Mouse (Mus musculus): ENCODE measurements at regions not wholly inside any gene's neighbourhood (a gene's known extent, or its start where the extent isn't known, plus 50 kb on each side); places are given as distances from the start of the nearest gene placed in this dataset.
A peak's percentile ranks its signal among the peaks of the same experiment; 100 is the strongest.

- no peak for DNase-seq (ENCODE audit: low spot score)
Observed at GRCm38 (mm10) chr6:94968683-94969082, 148.4 kb upstream of the Kbtbd8 start.

GRCm38 (mm10) chr6:94966962-94967361 is 150.1 kb upstream of the Kbtbd8 start:
- H3K9ac ChIP-seq (ENCODE audit: low read depth, low read length), result no peak overlapping the region
- H3K27ac ChIP-seq (ENCODE audit: low read depth, low read length), result no peak overlapping the region
- no peak overlapping the region for H3K4me3 ChIP-seq (ENCODE audit: low read depth, low read length)
- no peak for ATAC-seq (ENCODE audit: low FRiP score)
- H3K4me2 ChIP-seq (replicated peaks; ENCODE audit: low read depth, low read length), result no peak overlapping the region
- no peaks in the 10 kb centered on the region for H3K4me1 ChIP-seq (replicated peaks; ENCODE audit: control insufficient read depth, insufficient read depth, low read length)
- H3K27me3 ChIP-seq (ENCODE audit: control insufficient read depth, insufficient read depth, low read length), result no peaks in the 10 kb centered on the region
- peak; percentile 68 for DNase-seq (ENCODE audit: low spot score)
- no peaks in the 10 kb centered on the region for H3K36me3 ChIP-seq (ENCODE audit: control insufficient read depth, insufficient read depth, low read length)
- WGBS, result 15% methylated on average over 3 of the region's 3 CpGs
- H3K9me3 ChIP-seq (ENCODE audit: control insufficient read depth, low read length), result no peaks in the 10 kb centered on the region

More at GRCm38 (mm10) chr6:94968683-94969082, 148.4 kb upstream of the Kbtbd8 start:
- no peak for ATAC-seq (ENCODE audit: low FRiP score)
- no peak overlapping the region for H3K4me2 ChIP-seq (replicated peaks; ENCODE audit: low read depth, low read length)
- no peak overlapping the region for H3K4me3 ChIP-seq (ENCODE audit: low read depth, low read length)
- H3K27ac ChIP-seq (ENCODE audit: low read depth, low read length), result no peak overlapping the region
- no peaks in the 10 kb centered on the region for H3K4me1 ChIP-seq (replicated peaks; ENCODE audit: control insufficient read depth, insufficient read depth, low read length)
- H3K36me3 ChIP-seq (ENCODE audit: control insufficient read depth, insufficient read depth, low read length), result no peaks in the 10 kb centered on the region
- WGBS, result 72% methylated on average over 5 of the region's 5 CpGs
- no peaks in the 10 kb centered on the region for H3K27me3 ChIP-seq (ENCODE audit: control insufficient read depth, insufficient read depth, low read length)
- H3K9me3 ChIP-seq (ENCODE audit: control insufficient read depth, low read length), result no peaks in the 10 kb centered on the region
- H3K9ac ChIP-seq (ENCODE audit: low read depth, low read length), result no peak overlapping the region

GRCm38 (mm10) chr6:94963204-94963603 is 153.8 kb upstream of the Kbtbd8 start:
- Histone ChIP-seq H3K9ac (ENCODE audit: low read depth, low read length) (no peak overlapping the region), H3K4me2 (replicated peaks; ENCODE audit: low read depth, low read length) (no peak overlapping the region), H3K27ac (ENCODE audit: low read depth, low read length) (no peak overlapping the region), H3K4me1 (replicated peaks; ENCODE audit: control insufficient read depth, insufficient read depth, low read length) (no peaks in the 10 kb centered on the region), H3K36me3 (ENCODE audit: control insufficient read depth, insufficient read depth, low read length) (no peaks in the 10 kb centered on the region), H3K4me3 (ENCODE audit: low read depth, low read length) (no peak overlapping the region), H3K27me3 (ENCODE audit: control insufficient read depth, insufficient read depth, low read length) (no peaks in the 10 kb centered on the region), H3K9me3 (ENCODE audit: control insufficient read depth, low read length) (no peaks in the 10 kb centered on the region)
- DNase-seq (ENCODE audit: low spot score) (no peak), ATAC-seq (ENCODE audit: low FRiP score) (no peak)
- WGBS, result 90% methylated on average over 4 of the region's 4 CpGs

GRCm38 (mm10) chr6:94962411-94963087 is 154.5 kb upstream of the Kbtbd8 start:
- WGBS, result 61% methylated on average over 7 of the region's 7 CpGs
- no peaks in the 10 kb centered on the region for H3K36me3 ChIP-seq (ENCODE audit: control insufficient read depth, insufficient read depth, low read length)

GRCm38 (mm10) chr6:94961821-94962220 is 155.2 kb upstream of the Kbtbd8 start:
- Histone ChIP-seq H3K36me3 (ENCODE audit: control insufficient read depth, insufficient read depth, low read length) (no peaks in the 10 kb centered on the region), H3K9me3 (ENCODE audit: control insufficient read depth, low read length) (no peaks in the 10 kb centered on the region), H3K9ac (ENCODE audit: low read depth, low read length) (no peak overlapping the region), H3K4me2 (replicated peaks; ENCODE audit: low read depth, low read length) (no peak overlapping the region), H3K4me1 (replicated peaks; ENCODE audit: control insufficient read depth, insufficient read depth, low read length) (no peaks in the 10 kb centered on the region), H3K27ac (ENCODE audit: low read depth, low read length) (no peak overlapping the region), H3K27me3 (ENCODE audit: control insufficient read depth, insufficient read depth, low read length) (no peaks in the 10 kb centered on the region), H3K4me3 (ENCODE audit: low read depth, low read length) (no peak overlapping the region)
- 94% methylated on average over 1 of the region's 1 CpGs for WGBS
- no peak for DNase-seq (ENCODE audit: low spot score)
- no peak for ATAC-seq (ENCODE audit: low FRiP score)

More at GRCm38 (mm10) chr6:94962411-94963087, 154.5 kb upstream of the Kbtbd8 start:
- no peaks in the 10 kb centered on the region for H3K27me3 ChIP-seq (ENCODE audit: control insufficient read depth, insufficient read depth, low read length)
- H3K27ac ChIP-seq (ENCODE audit: low read depth, low read length), result no peak overlapping the region
- ATAC-seq (ENCODE audit: low FRiP score) (no peak), DNase-seq (ENCODE audit: low spot score) (no peak)
- no peak overlapping the region for H3K9ac ChIP-seq (ENCODE audit: low read depth, low read length)
- H3K4me2 ChIP-seq (replicated peaks; ENCODE audit: low read depth, low read length), result no peak overlapping the region
- no peaks in the 10 kb centered on the region for H3K4me1 ChIP-seq (replicated peaks; ENCODE audit: control insufficient read depth, insufficient read depth, low read length)
- H3K9me3 ChIP-seq (ENCODE audit: control insufficient read depth, low read length), result no peaks in the 10 kb centered on the region
- no peak overlapping the region for H3K4me3 ChIP-seq (ENCODE audit: low read depth, low read length)

- H3K27me3 ChIP-seq (ENCODE audit: control insufficient read depth, insufficient read depth, low read length), result no peaks in the 10 kb centered on the region
- H3K9me3 ChIP-seq (ENCODE audit: control insufficient read depth, low read length), result no peaks in the 10 kb centered on the region
- no peak overlapping the region for H3K9ac ChIP-seq (ENCODE audit: low read depth, low read length)
- H3K36me3 ChIP-seq (ENCODE audit: control insufficient read depth, insufficient read depth, low read length), result no peaks in the 10 kb centered on the region
- DNase-seq (ENCODE audit: low spot score) (no peak), ATAC-seq (ENCODE audit: low FRiP score) (no peak)
- H3K4me2 ChIP-seq (replicated peaks; ENCODE audit: low read depth, low read length), result no peak overlapping the region
- 76% methylated on average over 6 of the region's 6 CpGs for WGBS
- no peaks in the 10 kb centered on the region for H3K4me1 ChIP-seq (replicated peaks; ENCODE audit: control insufficient read depth, insufficient read depth, low read length)
- H3K27ac ChIP-seq (ENCODE audit: low read depth, low read length), result no peak overlapping the region
- H3K4me3 ChIP-seq (ENCODE audit: low read depth, low read length), result no peak overlapping the region
Observed at GRCm38 (mm10) chr6:94957990-94958389, 159.1 kb upstream of the Kbtbd8 start.

GRCm38 (mm10) chr6:94957172-94957668 is 159.8 kb upstream of the Kbtbd8 start:
- ATAC-seq (ENCODE audit: low FRiP score) (no peak), DNase-seq (ENCODE audit: low spot score) (no peak)

GRCm38 (mm10) chr6:94954580-94954979 is 162.5 kb upstream of the Kbtbd8 start:
- Histone ChIP-seq H3K9ac (ENCODE audit: low read depth, low read length) (no peak overlapping the region), H3K27ac (ENCODE audit: low read depth, low read length) (no peak overlapping the region), H3K4me2 (replicated peaks; ENCODE audit: low read depth, low read length) (no peak overlapping the region), H3K27me3 (ENCODE audit: control insufficient read depth, insufficient read depth, low read length) (no peaks in the 10 kb centered on the region), H3K9me3 (ENCODE audit: control insufficient read depth, low read length) (no peaks in the 10 kb centered on the region), H3K36me3 (ENCODE audit: control insufficient read depth, insufficient read depth, low read length) (no peaks in the 10 kb centered on the region), H3K4me1 (replicated peaks; ENCODE audit: control insufficient read depth, insufficient read depth, low read length) (no peaks in the 10 kb centered on the region), H3K4me3 (ENCODE audit: low read depth, low read length) (no peak overlapping the region)
- DNase-seq (ENCODE audit: low spot score), result no peak
- ATAC-seq (ENCODE audit: low FRiP score), result no peak
- WGBS, result 90% methylated on average over 2 of the region's 2 CpGs

More at GRCm38 (mm10) chr6:94957172-94957668, 159.8 kb upstream of the Kbtbd8 start:
- no peaks in the 10 kb centered on the region for H3K27me3 ChIP-seq (ENCODE audit: control insufficient read depth, insufficient read depth, low read length)
- no peak overlapping the region for H3K4me2 ChIP-seq (replicated peaks; ENCODE audit: low read depth, low read length)
- H3K4me3 ChIP-seq (ENCODE audit: low read depth, low read length), result no peak overlapping the region
- no peak overlapping the region for H3K9ac ChIP-seq (ENCODE audit: low read depth, low read length)
- no peaks in the 10 kb centered on the region for H3K9me3 ChIP-seq (ENCODE audit: control insufficient read depth, low read length)
- H3K4me1 ChIP-seq (replicated peaks; ENCODE audit: control insufficient read depth, insufficient read depth, low read length), result no peaks in the 10 kb centered on the region
- 90% methylated on average over 6 of the region's 6 CpGs for WGBS
- H3K27ac ChIP-seq (ENCODE audit: low read depth, low read length), result no peak overlapping the region
- no peaks in the 10 kb centered on the region for H3K36me3 ChIP-seq (ENCODE audit: control insufficient read depth, insufficient read depth, low read length)

- ATAC-seq (ENCODE audit: low FRiP score) (no peak), DNase-seq (ENCODE audit: low spot score) (no peak)
- H3K36me3 ChIP-seq (ENCODE audit: control insufficient read depth, insufficient read depth, low read length), result no peaks in the 10 kb centered on the region
- no peak overlapping the region for H3K9ac ChIP-seq (ENCODE audit: low read depth, low read length)
- H3K4me1 ChIP-seq (replicated peaks; ENCODE audit: control insufficient read depth, insufficient read depth, low read length), result no peaks in the 10 kb centered on the region
- no peak overlapping the region for H3K27ac ChIP-seq (ENCODE audit: low read depth, low read length)
- no peaks in the 10 kb centered on the region for H3K9me3 ChIP-seq (ENCODE audit: control insufficient read depth, low read length)
- H3K4me3 ChIP-seq (ENCODE audit: low read depth, low read length), result no peak overlapping the region
- H3K4me2 ChIP-seq (replicated peaks; ENCODE audit: low read depth, low read length), result no peak overlapping the region
- WGBS, result 83% methylated on average over 4 of the region's 4 CpGs
- H3K27me3 ChIP-seq (ENCODE audit: control insufficient read depth, insufficient read depth, low read length), result no peaks in the 10 kb centered on the region
Observed at GRCm38 (mm10) chr6:94953658-94954057, 163.4 kb upstream of the Kbtbd8 start.

Data from hindbrain, embryonic 11.5 days (tissue).